Mouse (Mus musculus): ENCODE data around the gene Ptprm. TPM values are rescaled to one million over a fixed set of nuclear protein-coding genes. Genes with fewer than 3 reads are reported as not detected.

Ptprm gene
- polyA plus RNA-seq, 1 experiment from 2014 or later: 16.5 TPM

- Histone ChIP-seq H3K9ac (no peak overlapping the region), H3K27me3 (peaks cover 6% of the 10 kb centered on the region), H3K36me3 (no peaks in the 10 kb centered on the region), H3K4me1 (peaks cover 8% of the 10 kb centered on the region), H3K9me3 (replicated peaks) (no peaks in the 10 kb centered on the region), H3K27ac (no peak overlapping the region), H3K4me3 (no peak overlapping the region), H3K4me2 (replicated peaks) (no peak overlapping the region)
- ATAC-seq (ENCODE audit: low FRiP score): no peak
- WGBS: 84% methylated on average over 7 of the region's 7 CpGs
Observed at GRCm38 (mm10) chr17:67358541-67358940, 4.3 kb upstream of the Ptprm start.

GRCm38 (mm10) chr17:67357191-67357590 is 2.9 kb upstream of the Ptprm start:
- H3K27ac ChIP-seq: no peak overlapping the region
- WGBS: 82% methylated on average over 4 of the region's 4 CpGs

GRCm38 (mm10) chr17:67355251-67355650 is 994 bp upstream of the Ptprm start:
- H3K4me2 ChIP-seq (replicated peaks): peak overlapping the region; percentile 61
- peak overlapping the region; percentile 53; the same call in 1 of the 2 replicates for H3K4me3 ChIP-seq
- H3K27ac ChIP-seq: no peak overlapping the region
- no peaks in the 10 kb centered on the region for H3K9me3 ChIP-seq (replicated peaks)
- H3K9ac ChIP-seq: no peak overlapping the region
- WGBS: 39% methylated on average over 5 of the region's 5 CpGs
- ATAC-seq (ENCODE audit: low FRiP score): no peak
- peaks cover 18% of the 10 kb centered on the region for H3K4me1 ChIP-seq
- H3K36me3 ChIP-seq: no peaks in the 10 kb centered on the region
- H3K27me3 ChIP-seq: peaks cover 27% of the 10 kb centered on the region

More at GRCm38 (mm10) chr17:67357191-67357590, 2.9 kb upstream of the Ptprm start:
- Histone ChIP-seq H3K9me3 (replicated peaks) (no peaks in the 10 kb centered on the region), H3K4me1 (peaks cover 15% of the 10 kb centered on the region), H3K4me3 (no peak overlapping the region), H3K36me3 (no peaks in the 10 kb centered on the region), H3K4me2 (replicated peaks) (no peak overlapping the region), H3K9ac (no peak overlapping the region), H3K27me3 (peaks cover 17% of the 10 kb centered on the region)
- ATAC-seq (ENCODE audit: low FRiP score): no peak

GRCm38 (mm10) chr17:67353796-67354450 is 334 bp downstream of the Ptprm start:
- peak overlapping the region; percentile 53 for H3K4me3 ChIP-seq
- H3K36me3 ChIP-seq: no peaks in the 10 kb centered on the region
- no peaks in the 10 kb centered on the region for H3K9me3 ChIP-seq (replicated peaks)
- peak; percentile 74 for ATAC-seq (ENCODE audit: low FRiP score)
- WGBS: under 1% methylated on average over 67 of the region's 68 CpGs
- peak overlapping the region; percentile 53 for H3K27ac ChIP-seq
- peaks cover 27% of the 10 kb centered on the region for H3K27me3 ChIP-seq
- H3K4me2 ChIP-seq (replicated peaks): peak overlapping the region; percentile 61
- H3K9ac ChIP-seq: peak overlapping the region; percentile 70
- peaks cover 18% of the 10 kb centered on the region for H3K4me1 ChIP-seq

GRCm38 (mm10) chr17:67352956-67353795 is 1.1 kb downstream of the Ptprm start:
- H3K27ac ChIP-seq: peak overlapping the region; percentile 35
- peak overlapping the region; percentile 61 for H3K4me2 ChIP-seq (replicated peaks)
- WGBS: 4% methylated on average over 50 of the region's 50 CpGs
- H3K4me1 ChIP-seq: peaks cover 18% of the 10 kb centered on the region
- peak; percentile 1 for ATAC-seq (ENCODE audit: low FRiP score)
- no peaks in the 10 kb centered on the region for H3K9me3 ChIP-seq (replicated peaks)
- no peaks in the 10 kb centered on the region for H3K36me3 ChIP-seq
- H3K4me3 ChIP-seq: peak overlapping the region; percentile 53
- peaks cover 27% of the 10 kb centered on the region for H3K27me3 ChIP-seq
- peak overlapping the region; percentile 70 for H3K9ac ChIP-seq

GRCm38 (mm10) chr17:67351423-67351822 is 2.8 kb downstream of the Ptprm start:
- Histone ChIP-seq H3K9ac (no peak overlapping the region), H3K27ac (no peak overlapping the region), H3K4me1 (peaks cover 18% of the 10 kb centered on the region), H3K27me3 (peaks cover 25% of the 10 kb centered on the region), H3K4me2 (replicated peaks) (peak overlapping the region; percentile 61; the same call in 1 of the 2 replicates), H3K9me3 (replicated peaks) (no peaks in the 10 kb centered on the region), H3K4me3 (no peak overlapping the region), H3K36me3 (no peaks in the 10 kb centered on the region)
- 67% methylated on average over 5 of the region's 5 CpGs for WGBS
- ATAC-seq (ENCODE audit: low FRiP score): no peak

GRCm38 (mm10) chr17:67350536-67350935 is 3.7 kb downstream of the Ptprm start:
- Histone ChIP-seq H3K4me2 (replicated peaks) (no peak overlapping the region), H3K9me3 (replicated peaks) (no peaks in the 10 kb centered on the region), H3K9ac (no peak overlapping the region), H3K27ac (no peak overlapping the region), H3K36me3 (no peaks in the 10 kb centered on the region), H3K27me3 (peaks cover 21% of the 10 kb centered on the region), H3K4me3 (no peak overlapping the region), H3K4me1 (peaks cover 17% of the 10 kb centered on the region)
- no peak for ATAC-seq (ENCODE audit: low FRiP score)
- WGBS: 77% methylated on average over 7 of the region's 7 CpGs

- Histone ChIP-seq H3K27ac (no peak overlapping the region), H3K4me3 (no peak overlapping the region), H3K27me3 (peaks cover 21% of the 10 kb centered on the region), H3K4me2 (replicated peaks) (no peak overlapping the region), H3K4me1 (peaks cover 12% of the 10 kb centered on the region), H3K9ac (no peak overlapping the region), H3K36me3 (no peaks in the 10 kb centered on the region), H3K9me3 (replicated peaks) (no peaks in the 10 kb centered on the region)
- 92% methylated on average over 8 of the region's 8 CpGs for WGBS
- ATAC-seq (ENCODE audit: low FRiP score): no peak
Observed at GRCm38 (mm10) chr17:67349594-67349993, 4.7 kb downstream of the Ptprm start.

- Histone ChIP-seq H3K4me3 (no peak overlapping the region), H3K27me3 (peaks cover 7% of the 10 kb centered on the region), H3K4me2 (replicated peaks) (no peak overlapping the region), H3K36me3 (no peaks in the 10 kb centered on the region), H3K27ac (no peak overlapping the region), H3K4me1 (0 out of 2 replicates have a peak, but pooled peaks cover 3% of the 10 kb centered on the region), H3K9ac (no peak overlapping the region), H3K9me3 (replicated peaks) (no peaks in the 10 kb centered on the region)
- 85% methylated on average over 10 of the region's 10 CpGs for WGBS
- no peak for ATAC-seq (ENCODE audit: low FRiP score)
Observed at GRCm38 (mm10) chr17:67346921-67347320, 7.3 kb downstream of the Ptprm start.

- 88% methylated on average over 8 of the region's 8 CpGs for WGBS
- Histone ChIP-seq H3K4me3 (no peak overlapping the region), H3K9me3 (replicated peaks) (no peaks in the 10 kb centered on the region), H3K27me3 (no peaks in the 10 kb centered on the region), H3K4me2 (replicated peaks) (no peak overlapping the region), H3K9ac (no peak overlapping the region), H3K4me1 (no peaks in the 10 kb centered on the region), H3K27ac (no peak overlapping the region), H3K36me3 (no peaks in the 10 kb centered on the region)
- no peak for ATAC-seq (ENCODE audit: low FRiP score)
Observed at GRCm38 (mm10) chr17:67345157-67345556, 9.1 kb downstream of the Ptprm start.

- no peaks in the 10 kb centered on the region for H3K36me3 ChIP-seq
- no peak overlapping the region for H3K4me3 ChIP-seq
- ATAC-seq (ENCODE audit: low FRiP score): no peak
- H3K27ac ChIP-seq: no peak overlapping the region
- H3K4me2 ChIP-seq (replicated peaks): no peak overlapping the region
- no peaks in the 10 kb centered on the region for H3K27me3 ChIP-seq
- 76% methylated on average over 2 of the region's 2 CpGs for WGBS
- H3K4me1 ChIP-seq: no peaks in the 10 kb centered on the region
- H3K9me3 ChIP-seq (replicated peaks): no peaks in the 10 kb centered on the region
- no peak overlapping the region for H3K9ac ChIP-seq
Observed at GRCm38 (mm10) chr17:67343471-67343870, 10.8 kb downstream of the Ptprm start.

- WGBS: 93% methylated on average over 6 of the region's 6 CpGs
- Histone ChIP-seq H3K9ac (no peak overlapping the region), H3K4me2 (replicated peaks) (no peak overlapping the region), H3K27me3 (no peaks in the 10 kb centered on the region), H3K27ac (no peak overlapping the region), H3K36me3 (no peaks in the 10 kb centered on the region), H3K9me3 (replicated peaks) (no peaks in the 10 kb centered on the region), H3K4me3 (no peak overlapping the region), H3K4me1 (no peaks in the 10 kb centered on the region)
- ATAC-seq (ENCODE audit: low FRiP score): no peak
Observed at GRCm38 (mm10) chr17:67343006-67343405, 11.3 kb downstream of the Ptprm start.

Data from hindbrain, embryonic 12.5 days (tissue).